Mouse (Mus musculus) embryonic fibroblast, embryonic 13.5 days (primary cell): Measurements from ENCODE around the gene Atp8b2.

Experiments used
- CTCF ChIP-seq: IDR thresholded peaks from 2 replicates; pipeline ENCODE4 v1.5.1; 2011; ENCODE audit warnings: mild to moderate bottlenecking, control low read depth, low read length, moderate library complexity, borderline replicate concordance; ENCODE audit not compliant: insufficient read depth
- POLR2A ChIP-seq: IDR thresholded peaks from 2 replicates; pipeline ENCODE4 v1.6.1; 2011; ENCODE audit warnings: low read depth, mild to moderate bottlenecking, control low read depth, low read length, moderate library complexity

GRCm38 (mm10) chr3:89965557-89965956, 2.2 kb upstream of the Atp8b2 start:
- no peak for TF ChIP-seq CTCF
- TF ChIP-seq POLR2A: no peak
